Mouse (Mus musculus) liver, embryonic 18 days (tissue): Measurements from ENCODE around the gene Cebpb. TPM values are rescaled to one million over a fixed set of nuclear protein-coding genes. Genes with fewer than 3 reads are reported as not detected.

Experiments
- polyA plus RNA-seq: library from polyadenylated mRNA; depleted of rRNA; stranded (reverse); fragments of >200 nt; gene quantifications from 2 replicates; pipeline ENCODE4 v1.2.3, GENCODE M21; 2012; rRNA removed

Gene Cebpb
- polyA plus RNA-seq, result 41.0 and 43.4 TPM in 2 replicates

DNA sequence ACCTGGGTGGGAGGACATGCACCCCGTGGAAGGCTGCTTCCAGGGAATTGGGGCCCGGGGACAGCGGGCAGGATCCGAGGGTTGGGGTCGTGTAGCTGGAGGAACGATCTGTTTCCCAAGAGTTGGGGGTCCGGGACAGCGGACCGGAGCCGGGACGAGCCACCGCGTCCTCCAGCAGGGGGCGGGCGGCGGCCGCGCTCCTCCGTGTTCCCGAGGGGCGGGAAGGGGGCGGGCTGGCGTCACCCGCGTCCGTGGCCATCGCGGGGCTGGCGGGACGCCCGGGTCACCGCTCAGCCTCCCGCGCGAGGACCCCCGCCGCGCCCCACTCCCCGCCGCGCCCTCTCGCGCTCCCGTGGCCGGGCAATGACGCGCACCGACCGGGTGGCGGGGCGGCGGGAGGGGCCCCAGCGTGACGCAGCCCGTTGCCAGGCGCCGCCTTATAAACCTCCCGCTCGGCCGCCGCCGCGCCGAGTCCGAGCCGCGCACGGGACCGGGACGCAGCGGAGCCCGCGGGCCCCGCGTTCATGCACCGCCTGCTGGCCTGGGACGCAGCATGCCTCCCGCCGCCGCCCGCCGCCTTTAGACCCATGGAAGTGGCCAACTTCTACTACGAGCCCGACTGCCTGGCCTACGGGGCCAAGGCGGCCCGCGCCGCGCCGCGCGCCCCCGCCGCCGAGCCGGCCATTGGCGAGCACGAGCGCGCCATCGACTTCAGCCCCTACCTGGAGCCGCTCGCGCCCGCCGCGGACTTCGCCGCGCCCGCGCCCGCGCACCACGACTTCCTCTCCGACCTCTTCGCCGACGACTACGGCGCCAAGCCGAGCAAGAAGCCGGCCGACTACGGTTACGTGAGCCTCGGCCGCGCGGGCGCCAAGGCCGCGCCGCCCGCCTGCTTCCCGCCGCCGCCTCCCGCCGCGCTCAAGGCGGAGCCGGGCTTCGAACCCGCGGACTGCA, at the start of gene Cebpb:
Cebpb (plus strand) TSS at position 418 of the 954 bp plus-strand sequence.

DNA sequence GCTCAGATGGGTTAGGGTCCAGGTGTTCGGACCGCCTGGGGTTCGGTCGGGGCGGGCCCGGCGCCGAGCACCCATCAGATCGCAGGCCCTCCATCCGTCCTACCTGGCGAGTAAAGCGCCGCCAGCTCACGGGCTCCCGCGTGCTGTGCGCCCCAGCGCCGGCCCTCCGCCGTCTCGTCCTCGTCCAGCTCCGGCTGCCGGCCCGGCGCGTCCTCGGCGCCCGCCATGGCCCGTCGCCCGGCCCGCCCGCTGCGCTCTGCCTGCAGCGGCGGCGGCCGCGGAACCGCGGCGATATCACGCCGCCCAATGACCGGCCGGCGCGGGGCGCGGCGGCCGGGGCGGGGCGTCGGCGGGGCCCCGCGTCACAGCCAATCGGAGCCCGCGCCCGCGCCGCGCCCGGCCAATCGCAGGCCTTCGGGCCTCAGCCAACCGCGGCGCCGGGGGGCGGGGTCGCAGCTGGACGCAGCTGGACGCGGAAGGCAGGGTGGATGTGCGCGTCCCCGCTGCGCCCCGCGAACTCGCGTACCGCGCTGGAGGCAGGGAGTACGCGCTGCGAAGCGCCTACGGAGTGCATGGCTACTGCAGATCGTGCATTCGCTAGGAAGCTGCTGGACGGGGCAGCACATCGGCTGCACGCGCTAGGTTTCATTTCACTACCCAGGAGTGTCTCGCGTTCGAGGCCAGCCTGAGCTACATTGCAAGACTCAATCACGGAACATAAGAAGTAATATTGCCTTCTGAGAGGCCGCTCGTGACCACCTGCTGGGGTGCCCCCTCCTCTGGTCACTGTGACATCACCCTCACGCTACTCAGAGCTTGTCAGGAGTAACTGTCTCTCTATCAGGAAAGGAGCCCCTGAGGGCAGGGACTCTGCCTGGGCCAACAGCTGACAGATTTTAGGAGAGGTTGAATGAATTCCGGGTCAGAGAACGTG, 27.2 kb upstream of the Cebpb start, which contains the start of gene Gm20431:
Gm20431 (minus strand) TSS at position 227 of the 934 bp plus-strand sequence.

GRCm38 (mm10) chr2:167689501-167690218, 945 bp downstream of the Cebpb start, which contains the start of gene Tmem189:
TSS of gene Tmem189 (minus strand) at chr2:167689822.

Other genes with a start within 250 kb of the Cebpb start
- 46.8 and 52.3 TPM in 2 replicates for gene Rnf114, start 196.3 kb upstream of the Cebpb start, polyA plus RNA-seq
- 5.3 and 5.6 TPM in 2 replicates for gene Spata2, start 196.0 kb upstream of the Cebpb start, polyA plus RNA-seq
- gene Snai1, start 150.7 kb upstream of the Cebpb start, polyA plus RNA-seq, result 1.6 and 1.7 TPM in 2 replicates
- 51.2 and 54.5 TPM in 2 replicates for gene Ube2v1, start 56.8 kb upstream of the Cebpb start, polyA plus RNA-seq
- not detected in 2 replicates for gene Gm20431, start 27.4 kb upstream of the Cebpb start, polyA plus RNA-seq
- 14.8 and 16.0 TPM in 2 replicates for gene Tmem189, start 907 bp downstream of the Cebpb start, polyA plus RNA-seq
- gene Ptpn1, start 243.1 kb downstream of the Cebpb start, polyA plus RNA-seq, result 12.1 and 13.4 TPM in 2 replicates